Mouse (Mus musculus): ENCODE results near the gene Cemip. TPM values are rescaled to one million over a fixed set of nuclear protein-coding genes. Genes with fewer than 3 reads are reported as not detected.
"Not testable (repeated sequence)": the region's sequence is repeated elsewhere in the genome, so short reads cannot be mapped to it uniquely, and the experiment has no call there.

Gene Cemip
- total RNA-seq, 1 experiment from 2014 or later = 2.3 TPM

GRCm38 (mm10) chr7:83892333-83892669 lies 194.0 kb downstream of the Cemip start:
- no peak for DNase-seq

- DNase-seq = peak; percentile 100
Measured at GRCm38 (mm10) chr7:83891433-83892332, 194.6 kb downstream of the Cemip start.

GRCm38 (mm10) chr7:83889946-83890345 lies 196.4 kb downstream of the Cemip start:
- DNase-seq = not testable (repeated sequence)

GRCm38 (mm10) chr7:83889383-83889782 lies 196.9 kb downstream of the Cemip start:
- DNase-seq = peak; percentile 78

GRCm38 (mm10) chr7:83886366-83887129 lies 199.8 kb downstream of the Cemip start:
- peak; percentile 52 for DNase-seq

GRCm38 (mm10) chr7:83885835-83886234 lies 200.5 kb downstream of the Cemip start:
- no peak for DNase-seq

DNA sequence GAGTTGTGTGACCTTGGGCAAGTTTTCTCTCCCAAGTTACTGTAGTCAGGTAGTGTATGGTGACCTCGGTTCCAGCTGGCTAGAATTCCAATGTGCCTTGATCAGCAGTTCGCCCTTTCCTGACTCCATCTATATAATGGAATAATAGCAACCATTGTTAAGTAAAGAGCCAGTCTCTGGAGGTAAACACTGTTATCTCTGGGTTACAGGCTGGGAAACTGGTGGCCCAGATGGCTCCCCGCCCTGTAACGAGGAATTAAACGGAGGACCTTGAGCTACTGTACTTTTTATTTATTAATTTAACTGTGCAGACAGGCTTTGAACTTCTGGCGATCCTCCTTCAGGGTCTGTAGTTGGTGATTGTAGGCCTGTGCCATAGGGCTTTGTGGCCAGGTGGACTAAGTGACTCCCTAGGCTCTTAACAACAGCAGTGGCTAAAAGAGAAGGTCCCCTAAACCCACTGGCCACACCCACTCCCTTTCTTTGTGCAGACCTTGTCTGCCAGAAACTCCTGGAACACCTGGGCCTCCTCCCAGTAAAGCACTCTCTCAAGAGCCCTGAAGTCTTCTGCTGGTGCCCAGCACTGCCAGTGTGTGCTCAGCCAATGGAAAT lies 201.3 kb downstream of the Cemip start:
- DNase-seq = no peak

GRCm38 (mm10) chr7:83884021-83884658 lies 202.2 kb downstream of the Cemip start, which contains the start of the genes Tlnrd1 and Mesd:
TSS of gene Tlnrd1 (minus strand) at chr7:83884305.
TSS of gene Mesd (plus strand) at chr7:83884466.
- DNase-seq = peak; percentile 94

DNA sequence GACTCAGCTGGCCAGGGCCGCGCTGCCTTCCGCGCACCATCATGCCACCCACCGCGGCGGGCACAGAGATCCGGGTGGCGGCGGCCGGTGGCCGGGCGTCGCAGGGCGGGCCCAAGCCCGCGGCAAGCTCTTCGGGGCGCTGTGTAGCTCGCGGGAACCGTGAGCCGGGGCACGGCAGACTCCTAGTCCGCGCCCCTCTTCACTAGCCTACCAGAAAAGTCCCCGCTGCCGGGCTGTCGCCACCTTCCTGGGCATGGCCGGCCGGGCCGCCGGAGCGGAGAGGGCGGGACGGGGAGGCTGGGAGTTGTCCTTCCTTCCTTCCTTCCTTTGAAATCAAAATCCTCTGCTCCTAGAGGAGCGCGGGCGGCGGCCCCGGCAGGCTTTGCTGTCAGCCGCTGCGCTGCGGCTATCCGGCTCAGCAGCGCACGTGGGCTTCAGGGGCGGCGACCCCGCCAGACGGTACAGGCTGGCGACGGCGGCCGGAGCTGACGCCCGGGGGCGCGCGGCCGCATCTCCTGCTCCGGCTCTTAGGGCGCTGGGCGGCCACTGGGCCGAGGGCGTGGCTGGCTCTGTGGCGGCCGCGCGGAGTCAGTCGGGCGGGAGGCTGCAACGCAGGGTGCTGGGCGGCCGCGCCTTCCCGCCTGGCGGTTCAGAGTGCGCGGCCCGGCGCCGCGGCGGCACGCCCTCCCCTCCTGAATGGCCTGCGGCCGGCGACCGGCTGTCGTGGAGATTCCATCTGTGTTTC lies 202.9 kb downstream of the Cemip start:
- DNase-seq = peak; percentile 91

Other genes with a start within 250 kb of the Cemip start
- gene Tlnrd1, start 202.2 kb downstream of the Cemip start, total RNA-seq (2021) = 17.8 and 18.1 TPM in 2 replicates
- 87.2 and 100 TPM in 2 replicates for gene Mesd, start 202.0 kb downstream of the Cemip start, total RNA-seq (2021)
- 33.3 and 44.3 TPM in 2 replicates for gene Abhd17c, start 65.4 kb upstream of the Cemip start, total RNA-seq (2021)

Measured in adrenal gland, postnatal 14 days (tissue).